Mouse (Mus musculus): Measurements from ENCODE around the gene Gm10961.

The Gm10961 gene

GRCm38 (mm10) chr3:107664641-107665040, 33.5 kb downstream of the Gm10961 start:
- no peak for DNase-seq

DNA sequence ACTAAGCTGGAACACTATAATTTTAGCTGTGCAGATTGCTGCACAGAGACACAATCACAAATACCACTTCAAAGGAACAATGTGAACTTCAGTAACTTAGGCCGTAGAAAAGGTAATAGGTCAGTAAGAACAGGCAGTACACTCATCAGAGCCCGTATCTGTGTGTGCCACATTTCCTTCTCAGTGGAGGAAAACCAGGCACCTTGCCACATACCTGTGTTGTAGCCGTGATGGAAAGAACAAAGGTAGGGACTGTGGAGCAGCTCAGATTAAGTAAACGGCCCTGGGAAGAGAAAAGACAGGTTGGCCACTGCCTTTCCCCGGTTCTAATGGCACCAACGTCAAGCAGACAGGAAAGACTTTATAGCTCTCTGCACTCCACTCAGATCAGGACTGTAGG, 36.3 kb downstream of the Gm10961 start:
- DNase-seq = no peak

GRCm38 (mm10) chr3:107668786-107669185, 37.7 kb downstream of the Gm10961 start:
- no peak for DNase-seq

DNA sequence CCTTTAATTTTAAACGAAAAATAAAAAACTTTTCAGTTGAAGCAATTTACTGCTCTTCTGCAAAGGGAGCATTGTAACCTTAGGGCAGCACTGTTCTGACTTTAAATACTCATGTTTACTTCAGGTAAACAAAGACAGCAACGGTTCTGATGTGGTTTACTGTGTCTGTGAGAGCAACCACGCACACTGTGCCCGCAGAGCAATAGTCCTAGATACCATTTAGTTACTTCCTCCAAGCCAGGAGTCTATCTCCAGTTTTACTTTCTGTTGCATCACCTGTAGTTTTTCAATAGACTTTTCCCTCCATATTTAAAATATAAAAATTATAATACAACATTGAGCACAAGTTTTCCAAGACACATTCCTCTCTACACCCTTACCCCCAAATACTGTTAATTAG, 39.4 kb downstream of the Gm10961 start:
- no peak for DNase-seq

GRCm38 (mm10) chr3:107671509-107671908, 40.4 kb downstream of the Gm10961 start:
- no peak for DNase-seq

DNA sequence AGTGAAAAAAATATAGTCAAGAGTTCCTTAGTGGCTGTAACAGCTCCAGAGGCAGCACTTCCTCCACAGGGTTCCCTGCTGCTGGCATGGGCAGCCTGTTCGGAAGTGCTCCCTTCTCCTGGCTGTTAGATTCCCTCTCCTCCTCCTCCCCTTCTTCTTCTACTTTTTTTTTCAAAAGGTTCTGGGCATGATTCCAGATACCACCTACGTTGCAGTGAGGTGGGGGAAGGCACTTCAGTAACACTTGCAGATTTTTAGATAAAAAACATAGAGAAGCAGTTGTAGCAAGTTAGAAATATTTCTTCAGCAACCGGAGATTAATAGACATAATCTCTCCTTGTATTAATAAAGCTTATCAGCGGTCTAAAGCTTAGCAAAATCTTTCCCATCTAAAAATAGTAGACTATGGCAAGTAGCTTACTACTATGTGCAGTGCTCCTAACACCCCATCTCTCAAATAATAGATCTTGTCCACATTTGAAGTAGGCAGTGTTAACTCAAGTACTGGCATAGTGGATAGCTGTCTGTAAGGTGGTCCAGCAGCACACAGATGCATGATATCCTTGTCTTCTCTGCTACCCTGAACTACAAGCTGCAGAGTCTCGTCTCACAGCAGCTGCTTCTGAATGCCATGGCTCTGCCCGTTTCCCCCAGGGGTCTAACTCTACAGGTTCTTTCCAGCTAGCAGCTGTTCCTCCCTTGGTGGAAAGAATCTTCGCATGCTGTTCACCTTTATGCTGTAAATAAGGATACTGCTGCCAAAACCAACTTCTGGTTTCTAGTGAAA, 49.9 kb downstream of the Gm10961 start:
- peak; percentile 49 for DNase-seq
